Mouse (Mus musculus) cortical plate, adult 2 months (tissue): Measurements from ENCODE around the gene Dnajb8. TPM values are rescaled to one million over a fixed set of nuclear protein-coding genes. Genes with fewer than 3 reads are reported as not detected.

ENCODE experiments used
- H3K27ac ChIP-seq: fragments of 200-500 bp; 2 replicates; pipeline ENCODE4 v1.5.1; 2012; ENCODE audit warnings: low read length, control low read depth, inconsistent platforms; ENCODE audit not compliant: insufficient read depth
- H3K4me1 ChIP-seq: fragments of 200-500 bp; 2 replicates; pipeline ENCODE4 v1.6.1; 2011; ENCODE audit warnings: low read length; ENCODE audit not compliant: control insufficient read depth, insufficient read depth
- H3K4me3 ChIP-seq: fragments of 200-500 bp; 2 replicates; pipeline ENCODE4 v1.5.1; 2011; ENCODE audit warnings: mild to moderate bottlenecking, low read length, control low read depth; ENCODE audit not compliant: insufficient read depth
- CTCF ChIP-seq: fragments of 200-500 bp; IDR thresholded peaks from 2 replicates; pipeline ENCODE4 v1.5.1; 2011; ENCODE audit warnings: mild to moderate bottlenecking, control low read depth, low read length; ENCODE audit not compliant: insufficient read depth; ENCODE audit errors: extremely low read depth
- POLR2A ChIP-seq: fragments of 200-500 bp; IDR thresholded peaks from 2 replicates; pipeline ENCODE4 v1.6.1; 2011; ENCODE audit warnings: mild to moderate bottlenecking, low read length, control low read depth; ENCODE audit not compliant: insufficient read depth; ENCODE audit errors: extremely low read depth
- polyA plus RNA-seq: library from polyadenylated mRNA; depleted of rRNA; stranded (reverse); fragments of >200 nt; gene quantifications from 2 replicates; pipeline ENCODE4 v1.2.3, GENCODE M21; 2012

Dnajb8 gene
- polyA plus RNA-seq, 1 experiment, result not detected

- no peak for TF ChIP-seq CTCF
- 0 out of 2 replicates have a peak, but pooled peaks have one; percentile 16 for TF ChIP-seq POLR2A
- Histone ChIP-seq H3K27ac (peak overlapping the region; percentile 53; the same call in 1 of the 2 replicates), H3K4me3 (peak overlapping the region; percentile 26), H3K4me1 (no peaks in the 10 kb centered on the region)
These were observed 23.8 kb upstream of the Dnajb8 start for GRCm38 (mm10) chr6:88198070-88198940.

GRCm38 (mm10) chr6:88199001-88199717 is 22.9 kb upstream of the Dnajb8 start:
- H3K27ac ChIP-seq, result no peak overlapping the region
- peak overlapping the region; percentile 8 for H3K4me3 ChIP-seq
- no peak for TF ChIP-seq CTCF
- TF ChIP-seq POLR2A, result no peak
- H3K4me1 ChIP-seq, result no peaks in the 10 kb centered on the region

DNA sequence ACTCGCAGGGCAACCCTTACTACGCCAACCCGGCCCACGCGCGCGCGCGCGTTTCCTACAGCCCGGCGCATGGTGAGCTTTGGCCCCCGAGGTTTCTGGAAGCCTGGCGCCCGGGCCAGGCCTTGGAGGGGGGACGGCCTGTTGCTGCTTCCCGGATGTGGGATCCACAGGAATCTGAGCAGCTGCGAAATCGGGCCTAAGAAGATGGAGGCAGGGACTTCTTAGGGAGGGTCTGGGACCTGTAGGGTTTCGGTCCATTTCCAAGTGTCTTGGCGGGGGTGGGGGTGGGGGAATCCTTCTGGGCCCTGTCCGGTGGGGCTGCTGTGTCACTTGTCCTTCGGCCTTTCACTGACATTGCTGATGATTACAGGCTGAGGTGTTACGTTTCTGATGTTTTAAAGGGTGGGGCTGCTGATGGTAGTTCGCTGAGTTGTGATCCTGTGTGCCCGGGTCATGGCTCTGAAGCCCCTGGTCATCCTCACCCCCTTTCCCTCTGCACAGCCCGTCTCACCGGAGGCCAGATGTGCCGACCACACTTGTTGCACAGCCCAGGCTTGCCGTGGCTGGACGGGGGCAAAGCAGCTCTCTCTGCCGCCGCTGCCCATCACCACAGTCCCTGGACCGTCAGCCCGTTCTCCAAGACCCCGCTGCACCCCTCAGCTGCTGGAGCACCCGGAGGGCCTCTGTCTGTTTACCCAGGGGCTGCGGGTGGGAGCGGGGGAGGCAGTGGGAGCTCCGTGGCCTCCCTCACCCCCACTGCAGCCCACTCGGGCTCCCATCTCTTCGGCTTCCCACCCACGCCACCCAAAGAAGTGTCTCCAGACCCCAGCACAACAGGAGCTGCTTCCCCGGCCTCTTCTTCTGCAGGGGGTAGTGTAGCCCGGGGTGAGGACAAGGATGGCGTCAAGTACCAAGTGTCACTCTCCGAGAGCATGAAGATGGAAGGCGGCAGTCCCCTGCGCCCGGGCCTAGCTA is 22.1 kb upstream of the Dnajb8 start:
- Histone ChIP-seq H3K27ac (no peak overlapping the region), H3K4me3 (peak overlapping the region; percentile 8)
- TF ChIP-seq POLR2A (no peak), CTCF (no peak)

GRCm38 (mm10) chr6:88200693-88201609 is 21.1 kb upstream of the Dnajb8 start:
- Histone ChIP-seq H3K4me1 (no peaks in the 10 kb centered on the region), H3K4me3 (no peak overlapping the region), H3K27ac (no peak overlapping the region)
- TF ChIP-seq POLR2A (no peak), CTCF (no peak)

More for the DNA sequence above, 22.1 kb upstream of the Dnajb8 start:
- H3K4me1 ChIP-seq, result no peaks in the 10 kb centered on the region

DNA sequence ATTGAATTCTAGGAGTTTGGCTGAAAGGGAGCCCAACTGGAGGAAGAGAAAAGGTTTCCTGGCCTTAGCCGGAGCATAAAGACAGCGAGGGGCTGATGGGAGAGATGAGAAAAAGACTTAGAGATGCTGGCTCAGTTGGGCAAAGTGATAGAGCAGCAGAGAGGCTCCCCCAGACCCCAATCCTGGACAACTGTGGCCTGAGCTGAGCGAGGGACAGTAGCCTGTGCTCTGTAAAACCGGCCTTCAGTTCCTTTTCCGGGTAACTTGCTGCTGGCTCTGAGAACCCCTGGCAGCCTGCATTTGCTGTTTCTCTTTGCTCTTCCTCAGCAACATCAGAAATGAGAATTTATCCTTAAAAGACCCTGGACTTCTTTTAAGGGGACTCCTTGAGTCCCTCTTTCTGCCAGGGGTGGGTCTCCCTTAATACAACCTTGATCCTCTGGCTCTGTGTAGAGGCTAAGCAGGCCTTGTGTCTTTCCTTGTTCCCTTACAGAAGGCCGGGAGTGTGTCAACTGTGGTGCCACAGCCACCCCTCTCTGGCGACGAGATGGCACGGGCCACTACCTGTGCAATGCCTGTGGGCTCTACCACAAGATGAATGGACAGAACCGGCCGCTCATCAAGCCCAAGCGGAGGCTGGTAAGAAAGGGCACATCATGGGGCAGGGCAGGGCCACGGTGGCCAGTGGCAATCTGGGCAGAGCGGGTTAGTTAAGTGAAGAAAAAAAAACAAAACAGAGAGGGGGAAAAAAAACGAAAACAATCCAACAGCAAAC is 20.0 kb upstream of the Dnajb8 start:
- Histone ChIP-seq H3K4me1 (no peaks in the 10 kb centered on the region), H3K27ac (no peak overlapping the region; the same call in 1 of the 2 replicates), H3K4me3 (no peak overlapping the region)
- TF ChIP-seq POLR2A (no peak), CTCF (no peak)

- no peak for TF ChIP-seq CTCF
- TF ChIP-seq POLR2A, result no peak
- Histone ChIP-seq H3K4me3 (no peak overlapping the region), H3K27ac (peak overlapping the region; percentile 38; the same call in 1 of the 2 replicates), H3K4me1 (no peaks in the 10 kb centered on the region)
These were observed 19.0 kb upstream of the Dnajb8 start for GRCm38 (mm10) chr6:88202921-88203690.

DNA sequence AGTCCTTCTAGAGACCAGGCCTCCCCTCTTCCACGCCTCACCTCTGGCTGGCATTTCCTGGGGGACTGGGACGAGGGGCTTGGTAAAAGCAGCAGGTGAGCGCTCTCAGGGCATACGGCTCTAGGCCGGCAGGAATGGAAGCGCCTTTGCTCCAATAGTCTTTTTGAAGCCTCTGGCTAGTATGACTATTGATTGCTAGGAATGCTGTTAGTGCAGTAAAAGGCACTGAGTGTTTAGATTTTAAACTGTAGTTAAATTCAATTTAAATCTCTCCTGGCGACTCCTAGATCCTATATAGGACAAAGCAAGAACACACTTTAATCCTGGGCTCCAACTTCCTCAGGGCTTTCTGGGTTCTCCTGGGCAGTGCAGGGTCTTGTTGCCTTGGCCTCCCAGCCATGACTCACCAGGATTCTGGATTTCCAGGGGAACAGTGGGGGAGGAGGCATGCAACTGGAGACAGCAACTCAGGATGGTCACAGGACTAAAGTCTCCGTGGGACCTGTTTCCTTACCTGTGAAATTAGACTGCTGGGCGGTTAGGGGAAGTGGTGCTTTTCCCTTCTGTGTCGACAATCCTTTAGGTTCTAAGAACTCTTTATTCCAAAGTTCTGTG is 18.2 kb upstream of the Dnajb8 start:
- H3K4me1 ChIP-seq, result no peaks in the 10 kb centered on the region
- TF ChIP-seq POLR2A, result no peak
- H3K27ac ChIP-seq, result peak overlapping the region; percentile 38
- H3K4me3 ChIP-seq, result no peak overlapping the region
